Mouse (Mus musculus) MN1 (cell line): Measurements from ENCODE around the gene Inpp5a.
A peak's percentile ranks its signal among the peaks of the same experiment; 100 is the strongest.

Source experiments
- DNase-seq: peaks from one replicate; pipeline ENCODE4 v3.0.0-alpha.2; 2016; ENCODE audit warnings: low spot score

The Inpp5a gene

DNA sequence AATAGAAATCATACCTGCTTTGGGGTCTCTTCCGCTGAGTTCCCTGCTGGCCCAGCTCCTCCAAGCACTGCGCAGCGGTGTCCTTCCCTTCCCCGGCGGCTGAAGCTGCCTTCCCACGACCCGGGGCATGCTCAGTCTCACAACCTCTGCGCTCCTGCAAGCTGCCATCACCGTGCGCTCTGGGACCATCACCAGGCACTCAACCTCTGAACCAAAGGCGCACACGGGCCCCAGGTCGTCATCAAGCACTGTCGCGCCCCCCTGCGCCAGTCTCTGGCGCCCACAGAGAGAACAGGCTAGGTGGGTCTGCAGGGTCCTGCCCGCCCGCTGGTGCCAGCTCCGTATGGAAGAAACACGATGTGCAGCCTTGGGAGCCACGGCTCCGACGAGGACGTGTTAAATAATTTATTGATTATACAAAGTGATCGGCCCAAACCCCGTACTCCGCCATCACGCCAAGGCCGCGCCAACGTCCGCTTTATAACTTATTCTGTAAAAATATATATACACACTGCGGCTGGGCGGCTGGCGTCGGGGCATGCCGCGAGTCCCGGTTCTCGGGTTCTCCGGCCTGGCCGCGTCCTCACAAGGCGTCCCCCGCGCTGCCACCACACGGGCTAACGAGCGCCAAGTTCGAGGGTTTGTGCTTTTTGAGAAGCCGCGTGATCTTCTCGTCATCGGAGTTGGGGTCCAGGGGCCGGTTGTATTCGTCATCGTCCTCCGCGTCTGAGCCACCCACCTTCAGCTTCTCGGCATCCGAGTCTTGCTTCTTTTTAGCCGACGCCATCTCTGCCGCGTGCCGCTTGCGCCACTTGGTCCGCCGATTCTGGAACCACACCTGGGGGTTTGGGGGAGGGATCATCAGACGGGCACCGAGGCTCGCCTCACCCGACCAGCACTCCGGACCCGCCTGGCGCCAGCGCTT lies 192.2 kb downstream of the Inpp5a start:
- DNase-seq = no peak

DNA sequence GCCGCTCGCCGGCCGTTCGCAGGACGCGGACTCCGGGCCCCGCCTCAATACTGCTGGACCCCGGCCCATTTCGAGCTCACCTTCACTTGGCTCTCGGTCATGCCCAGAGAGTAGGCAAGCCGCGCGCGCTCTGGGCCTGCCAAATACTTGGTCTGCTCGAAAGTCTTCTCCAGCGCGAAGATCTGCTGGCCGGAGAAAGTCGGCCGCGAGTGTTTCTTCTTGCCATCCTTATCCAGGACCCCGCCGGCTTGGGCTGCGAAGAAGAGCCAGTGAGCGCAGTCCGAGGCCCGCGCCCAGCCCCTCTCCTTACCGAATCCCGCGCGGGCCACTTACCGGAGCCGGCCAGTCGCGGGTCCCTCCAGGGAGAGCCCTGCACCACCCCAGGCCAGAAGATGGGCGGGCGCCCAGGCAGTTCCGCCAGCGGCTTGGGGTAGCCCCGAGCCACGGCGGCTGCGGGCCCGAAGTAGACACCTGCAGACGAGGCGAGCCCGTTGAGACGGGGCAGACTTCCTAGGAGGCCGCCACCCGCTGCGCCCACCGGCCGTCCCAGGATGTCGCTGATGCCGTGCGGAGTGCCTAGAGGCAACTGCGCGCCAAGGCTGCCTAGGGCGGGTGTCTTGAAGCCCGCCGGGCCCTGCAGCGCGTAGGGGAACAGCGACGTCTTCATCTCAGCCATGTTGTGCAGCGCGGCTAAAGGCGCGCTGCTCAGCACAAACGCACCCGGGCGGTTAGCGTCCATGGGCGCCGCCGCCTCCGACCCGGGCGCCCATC lies 193.1 kb downstream of the Inpp5a start:
- DNase-seq = no peak

DNA sequence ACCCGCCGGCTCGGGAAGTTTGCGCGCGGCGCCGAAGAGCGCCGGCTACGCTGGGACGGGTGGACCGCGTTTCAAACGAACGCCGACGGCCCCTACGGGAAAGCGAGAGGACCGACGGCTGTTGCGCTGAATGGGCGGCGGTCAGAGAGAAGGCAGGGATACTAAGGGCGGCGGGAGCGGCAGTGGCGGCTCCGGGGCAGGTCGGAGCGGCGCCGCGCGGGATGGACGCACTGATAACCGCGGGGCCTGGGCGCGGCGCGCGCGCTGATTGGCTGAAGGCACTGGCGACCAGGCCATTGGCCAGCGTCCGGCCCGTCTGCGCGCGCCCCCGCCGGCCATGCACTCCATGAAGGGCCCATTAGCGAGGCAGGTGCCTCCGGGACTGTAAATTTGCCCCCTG lies 193.7 kb downstream of the Inpp5a start, which contains the start of gene Nkx6-2:
TSS of gene Nkx6-2 (minus strand) at position 203 of the 400 bp plus-strand sequence.
- DNase-seq = no peak

DNA sequence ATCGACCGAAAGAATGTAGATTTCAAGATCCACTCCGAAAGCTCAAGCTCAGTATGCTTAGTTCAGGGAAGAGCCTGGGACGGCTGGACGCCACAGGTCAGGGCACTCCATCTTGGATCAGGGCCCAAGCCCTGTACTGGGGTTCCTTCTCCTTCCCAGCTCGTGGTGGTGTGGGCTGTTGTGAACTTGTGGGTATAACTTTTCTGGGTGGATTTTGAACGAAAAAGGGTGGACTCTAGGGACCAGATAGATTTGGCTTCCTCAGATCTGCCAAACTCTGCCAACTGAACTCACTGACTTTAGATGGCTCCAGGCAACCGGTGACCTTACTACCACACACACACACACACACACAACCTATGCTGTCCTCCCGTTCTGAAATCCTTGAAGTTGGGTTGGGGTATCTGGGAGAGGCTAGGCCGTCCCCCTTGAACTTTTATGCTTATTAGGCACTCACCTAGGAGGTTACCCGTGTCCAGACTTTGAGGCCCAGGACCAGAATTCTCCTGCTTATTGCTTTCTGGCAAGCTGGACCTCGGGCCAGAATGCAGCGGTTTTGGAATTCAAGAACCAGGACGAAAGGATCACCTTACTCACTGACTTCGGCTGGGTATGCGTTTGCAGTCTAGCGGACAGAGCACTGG lies 194.3 kb downstream of the Inpp5a start:
- DNase-seq = no peak

DNA sequence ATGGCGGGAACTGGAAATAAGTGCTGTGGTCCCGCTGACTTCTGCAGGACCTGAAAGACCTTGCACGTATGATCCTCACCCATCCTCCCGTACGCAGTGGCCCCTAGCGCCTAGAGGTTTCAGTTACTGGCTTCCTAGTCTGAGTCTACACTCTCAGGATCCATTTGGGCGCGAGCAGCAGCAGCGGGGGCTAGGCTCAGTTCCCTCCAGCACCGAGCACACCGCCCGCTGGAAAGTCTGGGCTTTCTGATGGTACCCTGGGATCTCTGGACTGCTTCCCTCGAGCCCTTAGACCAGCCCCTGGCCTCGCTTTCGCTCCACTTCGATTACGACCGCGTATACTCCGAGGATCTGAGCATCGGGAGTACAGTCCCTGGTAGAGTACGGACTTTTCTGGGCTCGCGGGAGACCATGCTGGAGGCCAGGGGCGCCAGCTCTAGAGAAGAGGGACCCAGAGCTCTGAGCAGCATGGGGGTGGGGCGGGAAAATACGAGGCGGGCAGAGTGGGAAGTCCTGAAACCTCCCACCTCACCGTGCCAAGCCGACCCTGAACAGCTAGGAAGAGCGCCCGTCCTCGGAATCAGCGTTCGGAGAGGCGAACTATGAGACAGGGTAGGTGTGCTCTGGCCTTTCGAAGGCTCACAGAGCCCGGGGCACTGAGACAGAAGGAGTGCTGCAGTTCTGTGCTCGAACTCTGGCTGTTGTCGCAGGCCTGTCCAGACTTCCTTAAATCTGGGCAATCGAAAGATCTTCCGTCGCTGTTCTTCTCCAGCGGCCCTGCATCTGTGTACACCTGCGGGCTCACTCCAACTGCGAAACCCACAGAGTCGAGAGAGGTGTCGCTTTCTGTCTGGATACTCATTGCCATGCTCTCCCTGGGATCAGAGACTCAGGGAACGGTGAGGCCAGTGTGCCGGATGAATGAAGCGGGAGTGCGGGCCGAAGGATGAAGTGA lies 195.6 kb downstream of the Inpp5a start:
- DNase-seq = no peak

DNA sequence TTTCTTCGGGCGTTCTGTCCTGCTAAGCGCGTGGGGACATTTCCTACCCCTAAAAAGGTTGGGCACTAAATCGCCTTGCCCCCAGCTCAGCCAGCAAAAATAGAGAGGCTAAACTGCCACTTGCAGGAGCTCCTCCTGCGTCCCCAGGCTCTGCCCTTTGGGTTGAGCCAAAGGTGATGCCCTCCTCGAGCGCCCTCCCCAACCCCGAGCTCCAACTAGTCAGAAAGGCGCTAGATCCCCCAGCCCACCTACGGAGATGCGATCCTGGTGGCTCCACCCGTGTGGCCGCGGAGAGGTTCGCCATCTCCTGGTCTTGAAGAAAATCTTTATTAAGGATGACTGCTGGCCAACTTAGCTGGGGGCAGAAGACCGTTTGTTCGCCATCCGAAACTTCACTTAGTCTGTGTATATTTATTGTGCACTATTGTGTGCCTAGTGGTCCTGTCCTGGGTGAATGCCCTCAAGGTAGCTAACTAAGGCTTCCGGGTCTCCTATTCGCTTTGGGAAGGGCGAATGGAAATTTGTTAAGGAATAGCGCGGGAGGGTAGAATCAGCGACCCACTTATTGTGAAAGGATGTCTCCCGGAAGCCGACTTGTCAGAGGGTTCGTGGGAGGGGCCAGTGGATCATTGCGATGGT lies 196.4 kb downstream of the Inpp5a start:
- no peak for DNase-seq

DNA sequence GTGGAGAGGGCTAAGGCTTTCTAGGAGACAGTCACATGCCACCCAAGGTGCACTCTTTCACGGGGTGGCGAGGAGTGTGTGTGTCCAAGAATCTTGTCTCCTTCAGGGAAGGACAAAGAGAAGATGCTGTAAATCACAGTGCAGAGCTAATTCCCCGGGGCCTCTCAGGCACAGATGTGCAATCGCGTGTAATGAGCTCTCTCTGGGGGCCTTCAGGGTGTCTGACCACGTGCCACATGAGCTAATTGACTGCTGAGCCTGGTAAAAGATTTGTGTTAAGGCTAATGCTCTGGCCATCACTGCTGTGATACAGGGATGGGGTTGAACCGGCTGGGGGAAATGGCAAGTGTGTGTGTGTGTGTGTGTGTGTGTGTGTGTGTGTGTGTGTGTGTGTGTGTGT lies 199.0 kb downstream of the Inpp5a start:
- peak; percentile 87 for DNase-seq

DNA sequence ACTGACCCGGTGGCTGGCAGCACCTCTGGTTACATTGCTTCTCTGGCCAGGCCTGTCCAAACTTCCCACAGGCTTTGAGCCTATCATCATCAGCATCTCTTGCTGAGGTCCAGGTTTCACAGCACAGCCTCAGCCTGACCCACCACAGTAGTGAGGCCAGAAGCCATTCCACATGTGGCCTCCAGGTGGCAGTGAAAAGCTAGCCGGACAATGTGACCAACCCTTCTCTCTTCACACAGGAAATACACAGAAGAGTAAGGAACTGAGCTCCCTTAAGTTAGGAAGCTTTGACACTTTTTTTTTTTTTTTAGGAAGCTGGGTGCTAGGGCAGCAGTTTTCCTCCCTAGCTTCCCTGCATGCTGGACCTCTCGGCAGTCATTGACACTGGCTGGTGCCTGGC lies 201.4 kb downstream of the Inpp5a start:
- peak; percentile 61 for DNase-seq

DNA sequence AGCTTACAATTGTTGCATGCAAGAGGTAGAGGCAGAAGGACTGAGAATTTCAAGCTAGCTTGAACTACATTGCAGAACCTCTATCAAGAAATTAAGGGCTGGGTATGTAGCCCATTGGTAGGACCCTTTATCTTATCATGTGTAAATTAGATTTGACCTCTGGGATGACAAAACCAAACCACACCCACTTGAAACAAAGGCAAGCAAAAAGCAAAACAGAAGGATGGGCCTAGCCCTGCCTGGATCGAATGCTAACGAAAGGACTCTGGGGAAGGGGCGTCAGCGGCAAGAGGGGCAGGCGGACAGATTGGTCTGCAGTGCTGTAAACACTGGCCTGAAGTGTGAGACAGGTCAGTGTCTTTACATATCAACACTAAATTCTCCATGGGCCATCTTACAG lies 202.4 kb downstream of the Inpp5a start:
- DNase-seq = no peak

DNA sequence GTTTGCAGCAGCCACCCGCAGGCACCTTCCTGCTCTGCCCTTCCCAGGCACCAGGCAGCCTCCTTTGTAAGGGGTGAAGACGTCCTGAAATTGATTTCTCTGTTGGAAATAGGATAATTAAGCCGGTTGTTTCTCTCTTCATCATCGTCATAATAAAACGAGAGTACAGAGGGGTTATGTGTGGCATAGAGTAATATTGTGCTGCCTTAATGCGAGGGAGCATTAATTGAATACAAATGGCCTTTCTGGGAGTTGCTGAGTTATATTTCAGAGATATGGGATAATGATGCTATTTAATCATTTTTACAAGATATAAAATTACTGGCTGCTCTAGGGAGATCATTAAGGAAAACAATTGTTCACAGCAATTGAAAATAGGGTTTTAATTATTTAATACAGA lies 206.4 kb downstream of the Inpp5a start:
- no peak for DNase-seq

DNA sequence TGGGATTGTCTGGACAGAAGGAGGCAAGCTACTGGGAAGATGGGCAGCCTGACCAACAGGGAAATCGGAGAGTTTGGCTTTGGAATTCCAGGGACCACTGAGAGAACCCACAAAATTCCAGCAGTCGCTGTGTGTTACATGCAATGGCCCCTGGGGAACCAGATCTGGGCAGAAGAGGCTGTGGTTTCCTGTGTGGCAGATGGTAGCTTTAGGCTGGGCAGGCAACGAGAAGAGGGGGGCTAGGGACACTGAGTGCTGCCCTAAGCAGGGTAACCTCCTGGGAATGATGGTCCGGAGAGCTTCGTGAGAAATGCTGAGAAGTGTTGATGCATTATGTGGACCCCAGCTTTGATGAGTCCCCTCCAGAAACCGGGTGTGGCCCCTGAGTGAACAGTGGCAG lies 207.0 kb downstream of the Inpp5a start:
- no peak for DNase-seq

DNA sequence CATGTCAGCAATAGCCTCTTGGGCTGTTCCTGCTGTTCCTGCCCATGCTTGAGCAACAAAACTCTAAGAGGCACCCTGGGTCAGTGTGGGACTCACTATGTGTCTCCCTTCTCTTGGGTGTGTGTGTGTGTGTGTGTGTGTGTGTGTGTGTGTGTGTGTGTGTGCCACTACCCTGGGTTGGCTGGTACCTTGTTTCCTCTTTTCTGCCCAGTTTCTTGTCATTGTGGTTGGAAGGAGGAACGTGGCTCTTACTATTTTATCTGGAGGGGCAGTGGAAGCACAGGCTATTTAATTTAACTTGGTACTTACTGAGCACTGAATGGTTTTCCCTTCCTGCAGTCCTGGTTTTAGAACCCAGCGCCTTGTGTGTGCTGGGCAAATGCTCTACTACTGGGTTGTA lies 221.4 kb downstream of the Inpp5a start:
- DNase-seq = no peak

DNA sequence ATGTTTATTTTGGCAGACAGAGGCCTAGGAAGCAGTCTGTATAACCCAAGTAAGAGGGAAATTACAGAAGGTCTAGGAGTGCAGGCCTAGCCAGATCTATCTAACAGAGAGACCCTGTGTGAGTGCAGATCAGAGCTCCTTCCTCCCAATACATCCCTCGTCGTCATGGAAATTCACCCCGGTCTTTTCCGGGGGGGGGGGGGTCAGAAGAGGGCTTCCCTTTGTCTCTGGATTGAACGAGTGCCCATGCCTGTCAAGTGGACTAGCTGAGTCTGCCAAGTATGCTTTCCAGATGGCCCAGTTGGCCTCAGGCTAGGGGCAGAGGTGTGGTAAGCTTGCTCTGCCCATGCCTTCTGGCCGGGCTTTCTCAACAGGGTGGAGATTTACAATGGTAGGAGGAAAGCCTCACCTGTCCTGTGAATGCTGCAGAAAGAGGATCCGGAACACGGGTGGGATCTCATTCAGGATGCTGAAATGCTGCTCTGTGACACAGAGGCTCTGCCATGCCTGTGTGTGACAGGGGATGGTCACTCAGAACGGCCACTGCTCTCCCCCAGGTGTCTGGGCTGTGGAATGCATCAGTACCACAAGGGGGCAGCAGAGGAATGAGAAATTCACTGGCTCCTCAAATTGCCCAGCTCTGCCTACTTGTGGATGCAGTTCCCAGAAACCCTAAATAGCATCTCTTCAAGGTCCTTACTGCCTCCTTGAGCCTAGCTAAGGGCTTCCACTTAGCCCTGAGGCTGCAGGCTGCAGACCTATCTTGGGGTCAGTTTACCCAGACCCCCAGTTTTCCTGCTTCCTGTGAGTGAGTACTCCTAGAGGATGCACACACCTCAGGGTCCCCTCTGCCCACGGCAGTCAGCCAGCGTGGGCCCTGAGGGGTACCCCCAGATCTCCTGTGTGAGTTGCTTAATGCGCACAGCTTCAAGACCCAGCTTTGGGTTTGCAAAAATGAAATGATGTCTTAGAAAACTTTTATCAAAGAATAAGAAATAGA lies 227.2 kb downstream of the Inpp5a start:
- DNase-seq = peak; percentile 96

DNA sequence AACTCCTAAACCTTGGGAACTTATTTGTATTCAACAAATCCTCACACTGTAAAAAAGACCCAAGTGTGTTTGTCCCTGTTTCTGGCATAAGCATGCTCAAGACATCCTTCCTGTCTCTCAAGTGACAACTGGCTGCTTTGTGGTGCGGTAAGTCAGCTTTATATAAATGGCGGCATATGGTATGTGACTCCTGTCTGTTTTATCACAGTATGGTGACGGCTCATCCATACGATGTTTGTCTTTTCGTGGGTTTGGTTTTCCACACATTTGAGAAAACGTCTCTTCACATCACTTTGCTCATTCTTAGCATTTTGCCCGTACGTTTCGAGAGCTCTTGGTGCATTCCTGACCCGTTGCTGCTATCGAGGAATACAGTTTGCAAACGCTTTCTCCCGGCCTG lies 233.7 kb downstream of the Inpp5a start:
- DNase-seq = no peak

DNA sequence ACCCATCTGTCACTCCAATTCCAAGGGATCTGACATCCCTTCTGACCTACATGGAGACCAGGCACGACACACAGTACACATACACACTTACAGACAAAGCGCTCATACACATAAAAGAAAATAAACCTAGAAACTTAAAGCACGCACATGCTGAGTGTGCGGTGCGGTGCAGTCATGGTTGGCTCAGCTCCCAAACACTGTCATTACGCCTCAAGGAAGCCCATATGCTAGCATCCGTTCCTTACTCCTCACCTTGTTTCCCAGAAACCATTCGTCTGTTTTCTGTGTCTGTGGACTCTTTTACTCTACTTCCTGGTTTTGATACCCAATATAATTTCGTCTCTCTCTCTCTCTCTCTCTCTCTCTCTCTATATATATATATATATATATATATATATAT lies 236.2 kb downstream of the Inpp5a start:
- no peak for DNase-seq
